Mouse (Mus musculus) right cerebral cortex, postnatal 4 days (tissue): ENCODE data around the gene Vav3.
A peak's percentile ranks its signal among the peaks of the same experiment; 100 is the strongest.

ENCODE experiments used
- DNase-seq: peaks from one replicate; pipeline ENCODE4 v3.0.0-alpha.2; 2022

Gene Vav3

DNA sequence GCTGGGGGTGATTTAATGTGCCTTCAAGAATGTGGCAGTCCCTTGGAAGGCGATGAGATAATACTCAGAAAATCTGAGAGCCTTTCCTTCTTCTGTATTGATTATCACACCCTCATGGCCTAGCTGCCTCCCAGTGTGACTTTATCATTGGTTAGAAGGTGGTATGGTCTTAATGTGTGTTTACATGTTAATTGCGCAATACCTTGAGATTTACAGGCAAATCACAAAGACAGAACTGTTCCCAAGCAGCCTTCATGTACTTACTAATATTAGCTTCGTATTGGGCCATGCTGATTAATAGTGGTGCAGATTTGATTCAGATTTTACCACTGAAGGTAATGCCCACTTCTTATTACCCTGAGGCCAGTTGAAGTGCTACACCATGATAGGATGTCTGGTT, 381.3 kb downstream of the Vav3 start:
- DNase-seq = no peak

DNA sequence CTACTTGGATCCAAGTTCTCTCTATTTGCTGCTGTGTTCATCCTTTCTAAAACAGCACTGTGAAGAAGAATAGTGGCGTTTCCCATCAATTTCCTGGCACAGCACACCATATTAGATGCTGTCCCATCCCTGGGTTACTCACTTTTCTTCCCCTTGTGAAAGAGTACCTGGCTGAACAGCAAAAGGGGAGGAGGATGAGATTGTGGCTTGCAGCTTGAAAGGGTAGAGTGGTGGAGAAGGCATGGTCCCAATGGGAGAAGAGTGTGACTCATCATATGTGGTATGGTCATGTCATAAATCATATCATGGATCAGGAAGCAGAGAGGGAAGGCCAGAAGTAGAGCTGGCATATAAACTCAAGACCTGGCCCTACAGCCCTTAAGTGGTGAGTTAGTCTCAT, 386.3 kb downstream of the Vav3 start:
- DNase-seq = no peak

DNA sequence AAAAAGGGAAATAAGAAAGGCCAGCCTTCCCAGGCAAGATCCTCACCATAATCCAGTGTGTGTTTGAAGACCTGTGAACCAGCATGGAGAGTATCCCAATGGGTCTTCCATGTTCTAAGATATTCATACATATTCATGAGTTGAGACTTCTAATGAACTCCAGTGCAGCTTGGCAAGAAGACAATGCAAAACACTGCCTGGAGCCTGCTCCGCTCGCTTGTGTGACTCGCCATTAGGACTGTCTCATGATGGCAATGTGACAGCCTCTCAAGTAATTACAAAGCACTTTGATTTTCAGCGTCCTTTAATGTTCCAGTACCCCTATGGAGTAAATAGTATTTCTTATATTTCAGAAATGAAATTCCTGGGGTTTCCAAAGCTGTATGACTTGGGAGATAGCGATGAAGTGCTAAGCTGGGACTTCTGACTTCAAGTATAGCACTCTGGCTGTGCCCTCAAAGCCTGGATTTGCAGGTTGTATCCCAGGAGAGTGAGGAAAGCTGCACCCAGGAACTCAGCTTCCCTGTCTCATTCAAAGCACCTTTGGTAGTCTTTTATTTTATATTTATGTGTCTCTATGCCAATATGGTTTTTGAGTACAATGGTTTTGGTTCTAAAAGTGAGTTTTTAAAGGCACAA, 391.3 kb downstream of the Vav3 start:
- DNase-seq = no peak

DNA sequence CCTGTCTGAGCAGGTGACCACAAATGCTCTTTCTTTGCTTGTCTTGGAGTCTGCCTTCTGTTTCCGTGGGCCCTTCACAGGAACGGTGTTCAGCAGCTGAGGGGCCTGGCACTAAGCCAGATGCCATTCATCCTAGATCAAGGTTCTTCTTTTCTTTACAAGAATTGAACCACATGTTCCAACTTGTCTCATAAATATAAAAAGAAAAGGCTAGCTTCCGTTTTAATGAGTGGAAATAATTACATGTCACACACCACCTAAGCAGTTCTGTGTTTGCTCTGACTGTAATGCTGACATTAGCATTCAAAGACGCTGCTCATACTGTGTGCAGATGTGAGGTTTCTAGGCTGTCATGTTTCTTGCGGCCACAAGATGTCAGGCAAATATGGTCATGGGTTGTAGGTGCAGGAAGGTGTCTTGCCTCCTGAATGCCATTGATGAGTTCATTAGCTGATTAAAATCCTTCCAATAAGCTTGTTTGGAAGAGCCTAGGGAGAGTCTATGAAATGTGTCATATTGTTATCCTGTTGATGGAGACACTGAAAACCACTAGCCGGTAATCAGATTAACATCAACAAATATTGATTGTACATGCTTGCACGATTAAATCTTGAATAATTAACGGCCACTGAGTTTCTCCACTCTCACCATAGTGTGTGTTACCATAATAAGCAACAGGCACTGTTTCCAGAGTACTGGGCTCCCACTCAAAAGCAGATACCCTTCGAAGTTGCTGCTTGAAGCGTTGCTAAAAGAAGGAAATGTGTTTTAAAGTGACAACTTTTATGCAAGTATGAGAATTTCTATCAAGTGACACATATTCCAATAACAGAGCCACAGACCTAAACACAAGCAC, 392.1 kb downstream of the Vav3 start:
- peak; percentile 34 for DNase-seq
